ENCODE assay signal across 8 mouse cellular contexts in the genomic region with DNA sequence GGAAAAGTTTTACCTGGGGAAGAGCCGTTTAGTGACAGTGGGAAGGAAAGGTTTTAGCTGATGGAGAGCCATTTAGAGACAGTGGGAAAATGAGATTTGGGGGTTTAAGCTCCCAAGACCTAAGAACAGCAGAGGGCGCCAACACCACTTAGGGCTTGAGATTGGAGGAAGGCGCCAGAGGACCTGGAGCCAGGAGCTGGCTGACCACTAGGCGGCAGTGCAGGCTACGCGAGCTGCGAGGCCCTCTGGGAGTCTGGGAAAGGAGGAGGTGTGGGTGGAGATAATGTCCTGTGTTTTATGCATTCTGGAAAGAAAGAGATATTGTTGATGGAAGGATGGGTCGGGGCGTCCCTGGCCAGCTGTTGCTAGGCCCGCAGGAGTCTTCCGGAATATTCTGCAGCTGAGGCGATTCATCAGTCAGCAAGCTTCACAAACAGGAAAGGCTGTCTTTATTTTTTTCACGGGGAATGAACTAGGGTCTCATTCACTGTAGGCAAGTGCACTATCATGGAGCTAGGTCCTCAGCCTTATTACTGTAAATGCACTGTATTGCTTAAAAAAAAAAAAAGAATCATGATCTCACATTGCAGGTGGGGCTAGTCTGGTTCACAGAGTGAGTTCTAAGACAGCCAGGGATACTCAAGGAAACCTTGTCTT. TPM values are rescaled to one million over a fixed set of nuclear protein-coding genes. Genes with fewer than 3 reads are reported as not detected.
DNase-seq lines count a peak whose midpoint lies in the region; ATAC-seq and TF ChIP-seq lines count a peak whose summit lies in the region.

No protein-coding gene starts in this region.

- no peaks in the 10 kb centered on the region for H3K27me3 ChIP-seq in embryonic facial prominence, embryonic 13.5 days
- H3K27me3 ChIP-seq in limb, embryonic 13.5 days = no peaks in the 10 kb centered on the region
- H3K27me3 ChIP-seq in midbrain, embryonic 16.5 days (ENCODE audit: control insufficient read depth, insufficient read depth, low read depth, low read length) = no peaks in the 10 kb centered on the region
- H3K27me3 ChIP-seq in spleen, adult 2 months (ENCODE audit: control insufficient read depth, insufficient read depth, low read length) = no peaks in the 10 kb centered on the region

- 5% methylated on average over 13 of the region's 13 CpGs for WGBS in embryonic facial prominence, embryonic 13.5 days
- 8% methylated on average over 13 of the region's 13 CpGs for WGBS in limb, embryonic 13.5 days
- WGBS in midbrain, embryonic 16.5 days = 4% methylated on average over 13 of the region's 13 CpGs
- WGBS in spleen, adult 2 months = 5% methylated on average over 13 of the region's 13 CpGs

- peak overlapping the region; percentile 18; the same call in 1 of the 2 replicates for H3K4me3 ChIP-seq in embryonic facial prominence, embryonic 13.5 days
- H3K4me3 ChIP-seq in limb, embryonic 13.5 days = peak overlapping the region; percentile 7; the same call in 1 of the 2 replicates
- peak overlapping the region; percentile 17 for H3K4me3 ChIP-seq in midbrain, embryonic 16.5 days (ENCODE audit: low read depth, low read length)
- H3K4me3 ChIP-seq in spleen, adult 2 months (ENCODE audit: extremely low read depth, insufficient read depth, insufficient read length) = no peak overlapping the region

- peaks cover 3% of the 10 kb centered on the region; the same call in 1 of the 2 replicates for H3K4me1 ChIP-seq in embryonic facial prominence, embryonic 13.5 days
- H3K4me1 ChIP-seq in limb, embryonic 13.5 days = no peaks in the 10 kb centered on the region
- H3K4me1 ChIP-seq in midbrain, embryonic 16.5 days (ENCODE audit: control insufficient read depth, insufficient read depth, low read length) = no peaks in the 10 kb centered on the region; the same call in 1 of the 2 replicates
- no peaks in the 10 kb centered on the region for H3K4me1 ChIP-seq in spleen, adult 2 months (ENCODE audit: control insufficient read depth, insufficient read depth, insufficient read length)

- no peaks in the 10 kb centered on the region for H3K9me3 ChIP-seq in embryonic facial prominence, embryonic 13.5 days
- H3K9me3 ChIP-seq in limb, embryonic 13.5 days = no peaks in the 10 kb centered on the region
- H3K9me3 ChIP-seq in midbrain, embryonic 16.5 days (replicated peaks; ENCODE audit: control insufficient read depth, low read length, poor library complexity, severe bottlenecking) = no peaks in the 10 kb centered on the region

- peak; percentile 71 for ATAC-seq in embryonic facial prominence, embryonic 13.5 days (ENCODE audit: insufficient number of reproducible peaks, insufficient read depth, low FRiP score, low TSS enrichment, low read depth)
- ATAC-seq in limb, embryonic 13.5 days (ENCODE audit: low FRiP score, low read depth) = peak; percentile 87
- ATAC-seq in midbrain, embryonic 16.5 days = peak; percentile 92

- H3K27ac ChIP-seq in embryonic facial prominence, embryonic 13.5 days = no peak overlapping the region
- no peak overlapping the region for H3K27ac ChIP-seq in limb, embryonic 13.5 days
- peak overlapping the region; percentile 38 for H3K27ac ChIP-seq in midbrain, embryonic 16.5 days (ENCODE audit: low read length)
- H3K27ac ChIP-seq in spleen, adult 2 months (ENCODE audit: insufficient read depth, low read length) = no peak overlapping the region

- peak; percentile 85 for DNase-seq in 3T3-L1 (ENCODE audit: low read depth, low spot score)
- peak; percentile 97 to 98 for DNase-seq in adrenal gland, postnatal 36 days
- peak; percentile 95 for DNase-seq in heart, adult 8-10 months (ENCODE audit: low spot score)
- DNase-seq in kidney, adult 8-10 months = peak; percentile 92 to 96
- DNase-seq in spleen, adult 2 months (ENCODE audit: low read depth in 1 of 2, low spot score in 2 of 2) = peak; percentile 82 to 94

- peak; percentile 100 for TF ChIP-seq CTCF in spleen, adult 2 months (IDR thresholded peaks at IDR 0.05; ENCODE audit: extremely low read depth, insufficient read depth, insufficient read length, insufficient replicate concordance)

- no peak overlapping the region for H3K9ac ChIP-seq in embryonic facial prominence, embryonic 13.5 days
- no peak overlapping the region for H3K9ac ChIP-seq in limb, embryonic 13.5 days
- H3K9ac ChIP-seq in midbrain, embryonic 16.5 days (ENCODE audit: low read depth, low read length) = peak overlapping the region; percentile 36; the same call in 1 of the 2 replicates

- 0 out of 2 replicates have a peak, but pooled peaks cover 3% of the 10 kb centered on the region for H3K36me3 ChIP-seq in embryonic facial prominence, embryonic 13.5 days
- 0 out of 2 replicates have a peak, but pooled peaks cover 4% of the 10 kb centered on the region for H3K36me3 ChIP-seq in limb, embryonic 13.5 days
- no peaks in the 10 kb centered on the region for H3K36me3 ChIP-seq in midbrain, embryonic 16.5 days (ENCODE audit: control insufficient read depth, insufficient read depth, low read length)
- H3K36me3 ChIP-seq in spleen, adult 2 months (ENCODE audit: control insufficient read depth, insufficient read depth, low read length) = no peaks in the 10 kb centered on the region

- peak overlapping the region; percentile 54 for H3K4me2 ChIP-seq in embryonic facial prominence, embryonic 13.5 days
- H3K4me2 ChIP-seq in limb, embryonic 13.5 days (replicated peaks) = peak overlapping the region; percentile 47
- H3K4me2 ChIP-seq in midbrain, embryonic 16.5 days (ENCODE audit: low read length) = peak overlapping the region; percentile 44

- TF ChIP-seq POLR2A in spleen, adult 2 months (IDR thresholded peaks at IDR 0.05; ENCODE audit: low read depth, low read length) = no peak

RNA-seq across cellular contexts. Expression of gene Phldb3, which starts 9.5 kb away (rescaled TPM):
- total RNA-seq in adrenal gland, postnatal 36 days (2021) = 1 to 10 TPM; 5.4 to 5.8 TPM
- 0.37 and 0.65 TPM in 2 replicates for polyA plus RNA-seq in embryonic facial prominence, embryonic 13.5 days (2015; fragmentation: Nextera tagmentation; extraction: Ambion mirVana)
- total RNA-seq in heart, adult 8-10 months (2022) = under 1 TPM; 0.35 to 0.83 (median 0.39) TPM
- polyA plus RNA-seq in limb, embryonic 13.5 days (2015; fragmentation: Nextera tagmentation; extraction: Ambion mirVana) = 0.24 and 0.34 TPM in 2 replicates
- polyA plus RNA-seq in midbrain, embryonic 16.5 days (2015; fragmentation: Nextera tagmentation; extraction: Ambion mirVana) = not detected in 2 replicates
- polyA plus RNA-seq in spleen, adult 2 months (2012; rRNA removed) = 5.2 and 7.6 TPM in 2 replicates

RNA-seq across cellular contexts. Expression of gene Zfp575, which starts 13.6 kb away (rescaled TPM):
- total RNA-seq in adrenal gland, postnatal 36 days (2021) = under 1 TPM in 1 of 2 experiments, not detected in 1; 0.30 TPM
- 7.0 and 7.3 TPM in 2 replicates for polyA plus RNA-seq in embryonic facial prominence, embryonic 13.5 days (2015; fragmentation: Nextera tagmentation; extraction: Ambion mirVana)
- total RNA-seq in heart, adult 8-10 months (2022) = under 1 TPM in 1 of 4 experiments, not detected in 3; 0.09 TPM
- polyA plus RNA-seq in limb, embryonic 13.5 days (2015; fragmentation: Nextera tagmentation; extraction: Ambion mirVana) = 5.9 and 6.2 TPM in 2 replicates
- 18.2 and 20.9 TPM in 2 replicates for polyA plus RNA-seq in midbrain, embryonic 16.5 days (2015; fragmentation: Nextera tagmentation; extraction: Ambion mirVana)
- 0.29 and 0.61 TPM in 2 replicates for polyA plus RNA-seq in spleen, adult 2 months (2012; rRNA removed)

RNA-seq across cellular contexts. Expression of gene Ethe1, which starts 13.7 kb away (rescaled TPM):
- 10 to 100 TPM; 27.9 to 34.2 TPM for total RNA-seq in adrenal gland, postnatal 36 days (2021)
- polyA plus RNA-seq in embryonic facial prominence, embryonic 13.5 days (2015; fragmentation: Nextera tagmentation; extraction: Ambion mirVana) = 24.0 and 26.0 TPM in 2 replicates
- 10 to 100 TPM; 66.1 to 75.2 (median 70.0) TPM for total RNA-seq in heart, adult 8-10 months (2022)
- 28.2 TPM in 2 replicates for polyA plus RNA-seq in limb, embryonic 13.5 days (2015; fragmentation: Nextera tagmentation; extraction: Ambion mirVana)
- 26.5 and 30.7 TPM in 2 replicates for polyA plus RNA-seq in midbrain, embryonic 16.5 days (2015; fragmentation: Nextera tagmentation; extraction: Ambion mirVana)
- 23.2 and 27.3 TPM in 2 replicates for polyA plus RNA-seq in spleen, adult 2 months (2012; rRNA removed)

RNA-seq across cellular contexts. Expression of gene Lypd3, which starts 35.3 kb away (rescaled TPM):
- under 1 TPM; 0.36 to 0.92 TPM for total RNA-seq in adrenal gland, postnatal 36 days (2021)
- 13.7 and 16.0 TPM in 2 replicates for polyA plus RNA-seq in embryonic facial prominence, embryonic 13.5 days (2015; fragmentation: Nextera tagmentation; extraction: Ambion mirVana)
- not detected for total RNA-seq in heart, adult 8-10 months (2022)
- 7.9 and 10.2 TPM in 2 replicates for polyA plus RNA-seq in limb, embryonic 13.5 days (2015; fragmentation: Nextera tagmentation; extraction: Ambion mirVana)
- polyA plus RNA-seq in midbrain, embryonic 16.5 days (2015; fragmentation: Nextera tagmentation; extraction: Ambion mirVana) = 0.36 and 0.45 TPM in 2 replicates
- polyA plus RNA-seq in spleen, adult 2 months (2012; rRNA removed) = not detected in 2 replicates

RNA-seq across cellular contexts. Expression of gene Xrcc1, which starts 55.0 kb away (rescaled TPM):
- total RNA-seq in adrenal gland, postnatal 36 days (2021) = 10 to 100 TPM; 37.6 to 41.3 TPM
- polyA plus RNA-seq in embryonic facial prominence, embryonic 13.5 days (2015; fragmentation: Nextera tagmentation; extraction: Ambion mirVana) = 127 and 147 TPM in 2 replicates
- 10 to 100 TPM; 19.7 to 30.8 (median 27.1) TPM for total RNA-seq in heart, adult 8-10 months (2022)
- 125 and 131 TPM in 2 replicates for polyA plus RNA-seq in limb, embryonic 13.5 days (2015; fragmentation: Nextera tagmentation; extraction: Ambion mirVana)
- polyA plus RNA-seq in midbrain, embryonic 16.5 days (2015; fragmentation: Nextera tagmentation; extraction: Ambion mirVana) = 66.1 and 66.9 TPM in 2 replicates
- 52.3 and 56.2 TPM in 2 replicates for polyA plus RNA-seq in spleen, adult 2 months (2012; rRNA removed)
